Mouse (Mus musculus) CD4-positive helper T cell, adult 2 months (primary cell): Measurements from ENCODE around the gene Slc4a3.

Source experiments
- DNase-seq: peaks from one replicate; pipeline ENCODE4 v3.0.0-alpha.2; 2012; ENCODE audit warnings: low read depth, missing footprints, low spot score

Gene Slc4a3

GRCm38 (mm10) chr1:75521321-75522031 lies 24.6 kb upstream of the Slc4a3 start, which contains the start of gene Stk11ip:
Gene Stk11ip, plus strand, starts transcription at chr1:75521529.
- DNase-seq = peak; percentile 93

- no peak for DNase-seq
Measured at GRCm38 (mm10) chr1:75524679-75525078, 21.4 kb upstream of the Slc4a3 start.

GRCm38 (mm10) chr1:75530546-75530945 lies 15.5 kb upstream of the Slc4a3 start:
- no peak for DNase-seq

- DNase-seq = no peak
Measured at GRCm38 (mm10) chr1:75532280-75533172, 13.5 kb upstream of the Slc4a3 start.

GRCm38 (mm10) chr1:75533325-75534252 lies 12.5 kb upstream of the Slc4a3 start:
- DNase-seq = no peak

- no peak for DNase-seq
Measured at GRCm38 (mm10) chr1:75537587-75537986, 8.5 kb upstream of the Slc4a3 start.

- no peak for DNase-seq
Measured at GRCm38 (mm10) chr1:75538597-75539190, 7.4 kb upstream of the Slc4a3 start.

GRCm38 (mm10) chr1:75541496-75541895 lies 4.6 kb upstream of the Slc4a3 start:
- DNase-seq = no peak

- no peak for DNase-seq
Measured at GRCm38 (mm10) chr1:75544351-75544750, 1.7 kb upstream of the Slc4a3 start.

- no peak for DNase-seq
Measured at GRCm38 (mm10) chr1:75547351-75547750, 1.3 kb downstream of the Slc4a3 start.

- no peak for DNase-seq
Measured at GRCm38 (mm10) chr1:75548083-75548482, 2.0 kb downstream of the Slc4a3 start.

- no peak for DNase-seq
Measured at GRCm38 (mm10) chr1:75548871-75549270, 2.8 kb downstream of the Slc4a3 start.

- DNase-seq = no peak
Measured at GRCm38 (mm10) chr1:75549289-75550279, 3.5 kb downstream of the Slc4a3 start.

GRCm38 (mm10) chr1:75550586-75550985 lies 4.5 kb downstream of the Slc4a3 start:
- DNase-seq = no peak

GRCm38 (mm10) chr1:75555680-75556079 lies 9.6 kb downstream of the Slc4a3 start:
- no peak for DNase-seq

GRCm38 (mm10) chr1:75556143-75556781 lies 10.2 kb downstream of the Slc4a3 start:
- no peak for DNase-seq

GRCm38 (mm10) chr1:75557041-75557440 lies 11.0 kb downstream of the Slc4a3 start:
- DNase-seq = no peak

- DNase-seq = no peak
Measured at GRCm38 (mm10) chr1:75558388-75559178, 12.5 kb downstream of the Slc4a3 start.
